Mouse (Mus musculus) limb, embryonic 14.5 days (tissue): Measurements from ENCODE around the gene Ap1b1. TPM values are rescaled to one million over a fixed set of nuclear protein-coding genes. Genes with fewer than 3 reads are reported as not detected.
A peak's percentile ranks its signal among the peaks of the same experiment; 100 is the strongest.
"Not testable (repeated sequence)": the region's sequence is repeated elsewhere in the genome, so short reads cannot be mapped to it uniquely, and the experiment has no call there.

ENCODE experiments used
- ATAC-seq: fragments of 200-750 bp; cut with Nextera tagmentation; 2 replicates; pipeline ENCODE4 v1.8.0; 2017; ENCODE audit warnings: low read depth, moderate number of reproducible peaks, moderate TSS enrichment; ENCODE audit not compliant: low FRiP score
- DNase-seq: peaks from one replicate; pipeline ENCODE4 v3.0.0-alpha.2; 2015; ENCODE audit warnings: low spot score
- H3K27ac ChIP-seq: fragments of 300-500 bp; sonication (generic); replicated peaks from 2 replicates; pipeline ENCODE4 v1.5.1; 2014; ENCODE audit warnings: low read depth, mild to moderate bottlenecking, low read length, moderate library complexity, mixed read lengths
- H3K27me3 ChIP-seq: fragments of 300-500 bp; sonication (generic); 2 replicates; pipeline ENCODE4 v1.6.1; 2014; ENCODE audit warnings: low read length, mixed read lengths; ENCODE audit not compliant: control insufficient read depth, insufficient read depth
- H3K36me3 ChIP-seq: fragments of 300-500 bp; sonication (generic); 2 replicates; pipeline ENCODE4 v1.6.1; 2014; ENCODE audit warnings: mild to moderate bottlenecking, low read length, moderate library complexity, mixed read lengths; ENCODE audit not compliant: control insufficient read depth, insufficient read depth
- H3K4me1 ChIP-seq: fragments of 300-500 bp; sonication (generic); 2 replicates; pipeline ENCODE4 v1.6.1; 2014; ENCODE audit warnings: antibody characterized with exemption, low read length, mixed read lengths; ENCODE audit not compliant: control insufficient read depth, insufficient read depth
- H3K4me2 ChIP-seq: fragments of 300-500 bp; sonication (generic); replicated peaks from 2 replicates; pipeline ENCODE4 v1.6.1; 2014; ENCODE audit warnings: low read depth, mild to moderate bottlenecking, low read length, moderate library complexity; ENCODE audit not compliant: severe bottlenecking
- H3K4me3 ChIP-seq: fragments of 300-500 bp; sonication (generic); replicated peaks from 2 replicates; pipeline ENCODE4 v1.5.1; 2014; ENCODE audit warnings: low read length
- H3K9ac ChIP-seq: fragments of 300-500 bp; sonication (generic); 2 replicates; pipeline ENCODE4 v1.6.1; 2014; ENCODE audit warnings: mild to moderate bottlenecking, low read depth, low read length, moderate library complexity; ENCODE audit not compliant: severe bottlenecking
- H3K9me3 ChIP-seq: fragments of 300-500 bp; sonication (generic); 2 replicates; pipeline ENCODE4 v1.6.1; 2016; ENCODE audit warnings: low read length; ENCODE audit not compliant: control insufficient read depth
- POLR2A ChIP-seq: fragments of 200-500 bp; IDR thresholded peaks from 2 replicates; pipeline ENCODE4 v1.8.0; 2012; ENCODE audit warnings: inconsistent platforms, mild to moderate bottlenecking, moderate library complexity, borderline replicate concordance; ENCODE audit not compliant: insufficient read depth, insufficient read length; ENCODE audit errors: extremely low read depth
- WGBS: fragments of 180-500 bp; shearing (Covaris S2); extraction: QIAGEN DNeasy Blood & Tissue Kit; methylation state at CpG from one replicate; pipeline ENCODE4 v1.1.7; 2014; 5-methylcytosine and 5-hydroxymethylcytosine counted together
- polyA plus RNA-seq, 2 experiments: library from polyadenylated mRNA; depleted of rRNA in 1 of 2; stranded (reverse) in 1 of 2; unstranded in 1 of 2; fragments of >200 nt; fragmentation: Nextera tagmentation in 1 of 2; extraction: Ambion mirVana in 1 of 2; gene quantifications; 2 replicates each; pipeline versions ENCODE4 v1.2.1 to v1.2.3; 2012 to 2014

Ap1b1 gene
- polyA plus RNA-seq, 2 experiments = 49.0 to 52.0 TPM

- Histone ChIP-seq H3K4me3 (peak within 1 kb of the TSS; percentile 81), H3K9me3 (no peaks in the 10 kb centered on the region), H3K9ac (peak within 1 kb of the TSS; percentile 70), H3K4me1 (peaks cover 31% of the 10 kb centered on the region), H3K36me3 (peaks cover 45% of the 10 kb centered on the region), H3K27ac (no peak within 1 kb of the TSS), H3K4me2 (peak within 1 kb of the TSS; percentile 85), H3K27me3 (peaks cover 37% of the 10 kb centered on the region)
- under 1% methylated on average over 37 of the region's 50 CpGs for whole genome bisulfite sequencing
- DNase-seq (peak; percentile 87), ATAC-seq (peak; percentile 89)
- 0 out of 2 replicates have a peak, but pooled peaks have one; percentile 4 for TF ChIP-seq POLR2A
Observed at GRCm38 (mm10) chr11:5065056-5065821, 78.6 kb downstream of the Ap1b1 start, which contains the start of gene Gas2l1. Gene Gas2l1 (minus strand): TSS chr11:5065327.

- Histone ChIP-seq H3K9ac (no peak overlapping the region), H3K27me3 (peaks cover 19% of the 10 kb centered on the region), H3K36me3 (peaks cover 52% of the 10 kb centered on the region), H3K27ac (no peak overlapping the region), H3K4me3 (no peak overlapping the region), H3K9me3 (no peaks in the 10 kb centered on the region), H3K4me2 (no peak overlapping the region), H3K4me1 (peaks cover 20% of the 10 kb centered on the region)
- DNase-seq (no peak), ATAC-seq (no peak)
- TF ChIP-seq POLR2A = no peak
Observed at GRCm38 (mm10) chr11:5067063-5067462, 80.4 kb downstream of the Ap1b1 start.

- Histone ChIP-seq H3K36me3 (peaks cover 60% of the 10 kb centered on the region), H3K27ac (no peak overlapping the region), H3K9ac (no peak overlapping the region), H3K27me3 (peaks cover 6% of the 10 kb centered on the region; the same call in 1 of the 2 replicates), H3K4me2 (no peak overlapping the region), H3K9me3 (no peaks in the 10 kb centered on the region), H3K4me1 (peaks cover 12% of the 10 kb centered on the region; the same call in 1 of the 2 replicates), H3K4me3 (no peak overlapping the region)
- 86% methylated on average over 9 of the region's 9 CpGs for WGBS
- ATAC-seq = no peak
- no peak for DNase-seq
- no peak for TF ChIP-seq POLR2A
Observed at GRCm38 (mm10) chr11:5068126-5068971, 81.7 kb downstream of the Ap1b1 start.

GRCm38 (mm10) chr11:5074882-5075281 is 88.3 kb downstream of the Ap1b1 start:
- WGBS = 75% methylated on average over 4 of the region's 4 CpGs
- ATAC-seq (0 out of 2 replicates have a peak, but pooled peaks have one; percentile 38), DNase-seq (no peak)
- H3K27me3 ChIP-seq = no peaks in the 10 kb centered on the region
- H3K4me2 ChIP-seq = no peak overlapping the region
- H3K9me3 ChIP-seq = no peaks in the 10 kb centered on the region
- no peak for TF ChIP-seq POLR2A
- H3K36me3 ChIP-seq = peaks cover 84% of the 10 kb centered on the region
- H3K9ac ChIP-seq = no peak overlapping the region
- no peak overlapping the region for H3K4me3 ChIP-seq
- no peak overlapping the region for H3K27ac ChIP-seq
- no peaks in the 10 kb centered on the region for H3K4me1 ChIP-seq

GRCm38 (mm10) chr11:5075760-5076159 is 89.1 kb downstream of the Ap1b1 start:
- H3K27me3 ChIP-seq = no peaks in the 10 kb centered on the region

GRCm38 (mm10) chr11:5076843-5077242 is 90.2 kb downstream of the Ap1b1 start:
- not testable (repeated sequence) for ATAC-seq
- peaks cover 80% of the 10 kb centered on the region for H3K36me3 ChIP-seq
- WGBS = 85% methylated on average over 3 of the region's 5 CpGs

More at GRCm38 (mm10) chr11:5075760-5076159, 89.1 kb downstream of the Ap1b1 start:
- ATAC-seq (no peak), DNase-seq (no peak)
- no peak for TF ChIP-seq POLR2A
- no peaks in the 10 kb centered on the region for H3K4me1 ChIP-seq
- H3K9me3 ChIP-seq = no peaks in the 10 kb centered on the region
- no peak overlapping the region for H3K4me2 ChIP-seq
- H3K9ac ChIP-seq = no peak overlapping the region
- no peak overlapping the region for H3K4me3 ChIP-seq
- H3K36me3 ChIP-seq = peaks cover 84% of the 10 kb centered on the region
- no peak overlapping the region for H3K27ac ChIP-seq

More at GRCm38 (mm10) chr11:5076843-5077242, 90.2 kb downstream of the Ap1b1 start:
- not testable (repeated sequence) for DNase-seq, H3K4me3 ChIP-seq, H3K9ac ChIP-seq, H3K9me3 ChIP-seq, H3K4me1 ChIP-seq, H3K27me3 ChIP-seq, H3K4me2 ChIP-seq, H3K27ac ChIP-seq
